Mouse (Mus musculus) heart, adult 8-10 months (tissue): ENCODE results near the gene Pnpla6. TPM values are rescaled to one million over a fixed set of nuclear protein-coding genes. Genes with fewer than 3 reads are reported as not detected.
"Not testable (repeated sequence)": the region's sequence is repeated elsewhere in the genome, so short reads cannot be mapped to it uniquely, and the experiment has no call there.

Source experiments
- DNase-seq: peaks from one replicate; pipeline ENCODE4 v3.0.0; 2022; ENCODE audit warnings: low spot score
- total RNA-seq, 4 experiments: library from RNA; stranded (reverse); gene quantifications; 2 replicates each; pipeline ENCODE4 v1.2.4; 2022

Gene Pnpla6
- total RNA-seq, 4 experiments from 2014 or later, result 8.8 to 9.8 (median 9.6) TPM

- no peak for DNase-seq
Measured at GRCm38 (mm10) chr8:3574546-3574945, 59.4 kb downstream of the Pnpla6 start.

DNA sequence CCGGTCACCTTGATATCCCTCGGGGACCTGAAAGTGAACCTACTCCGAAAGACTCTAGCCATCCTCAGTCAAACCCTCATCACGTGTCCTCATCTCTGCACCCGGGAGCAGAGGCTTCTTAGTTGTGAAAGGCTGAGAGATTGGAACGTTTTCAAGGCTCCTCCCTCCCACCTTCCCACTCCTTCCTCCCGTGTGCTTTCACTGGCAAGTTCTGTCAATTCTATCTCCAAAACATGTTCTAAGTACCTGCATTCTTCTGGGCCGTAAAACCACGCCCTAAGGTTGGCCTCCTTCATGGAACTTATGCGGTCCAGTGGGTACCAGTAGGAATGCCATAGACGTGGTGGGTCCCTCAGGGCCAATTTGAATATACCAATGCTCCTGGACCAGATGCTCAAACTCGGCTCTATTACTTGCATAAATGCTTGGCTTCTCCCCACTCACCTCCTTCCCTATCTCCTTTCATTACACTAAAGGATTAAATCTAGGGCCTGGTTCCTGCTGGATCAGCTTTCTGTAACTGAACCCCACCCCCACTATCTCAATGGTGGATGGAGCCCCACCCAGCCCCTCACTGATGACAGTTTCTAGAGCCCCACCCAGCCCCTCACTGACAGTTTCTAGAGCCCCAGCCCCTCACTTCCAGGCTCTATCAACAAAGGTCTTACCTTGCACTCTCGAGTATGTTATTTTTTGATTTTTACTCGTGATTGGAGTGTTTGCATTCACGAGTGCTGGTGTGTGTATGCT is 61.2 kb downstream of the Pnpla6 start:
- DNase-seq, result no peak

DNA sequence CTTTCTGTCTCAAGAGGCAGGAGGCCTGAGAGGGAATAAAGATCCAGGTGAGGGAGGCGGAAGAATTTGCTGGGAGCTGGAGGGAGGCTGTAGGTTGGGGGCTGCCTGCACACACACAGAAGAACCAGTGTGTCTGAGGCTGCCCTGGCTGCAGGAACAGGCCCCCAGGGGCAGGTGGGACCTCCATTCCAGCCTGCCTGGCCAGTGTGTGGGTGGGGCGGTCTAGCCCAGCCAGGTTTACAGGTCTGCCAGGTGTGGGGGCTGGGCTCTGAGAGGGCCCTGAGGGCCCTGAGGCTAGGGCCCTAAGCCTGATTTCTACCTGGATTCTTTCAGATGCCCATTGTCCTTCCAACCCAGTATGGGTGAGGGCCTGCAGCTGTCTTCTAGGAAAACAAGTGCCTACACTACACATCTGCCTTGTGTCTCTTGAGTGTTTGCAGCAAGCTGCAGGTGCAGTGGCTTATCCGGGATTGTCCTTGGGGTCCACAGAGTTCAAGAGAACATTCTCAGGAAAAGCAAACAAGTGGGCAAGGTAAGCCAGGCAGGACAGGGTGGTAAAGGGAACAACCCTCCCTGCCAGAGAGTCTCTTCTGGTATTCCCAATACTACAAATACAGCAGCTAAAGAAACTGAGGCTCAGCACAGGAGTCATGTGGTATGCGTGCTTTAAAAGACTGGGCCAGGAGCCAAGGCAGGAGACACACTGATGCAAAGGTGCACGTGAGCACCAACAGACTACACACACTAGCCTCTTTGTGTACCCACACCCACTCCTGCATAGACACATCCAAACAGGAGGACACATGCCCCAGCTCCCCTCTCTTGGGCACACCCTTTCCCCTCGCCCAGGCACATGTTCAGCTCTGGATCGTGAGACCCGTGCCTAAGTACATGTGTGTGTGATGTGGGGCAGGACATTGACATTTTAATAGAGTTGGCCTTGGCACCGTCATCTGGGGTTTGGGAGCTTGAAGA is 64.5 kb downstream of the Pnpla6 start:
- DNase-seq, result no peak

GRCm38 (mm10) chr8:3581961-3582360 is 66.8 kb downstream of the Pnpla6 start:
- not testable (repeated sequence) for DNase-seq

DNA sequence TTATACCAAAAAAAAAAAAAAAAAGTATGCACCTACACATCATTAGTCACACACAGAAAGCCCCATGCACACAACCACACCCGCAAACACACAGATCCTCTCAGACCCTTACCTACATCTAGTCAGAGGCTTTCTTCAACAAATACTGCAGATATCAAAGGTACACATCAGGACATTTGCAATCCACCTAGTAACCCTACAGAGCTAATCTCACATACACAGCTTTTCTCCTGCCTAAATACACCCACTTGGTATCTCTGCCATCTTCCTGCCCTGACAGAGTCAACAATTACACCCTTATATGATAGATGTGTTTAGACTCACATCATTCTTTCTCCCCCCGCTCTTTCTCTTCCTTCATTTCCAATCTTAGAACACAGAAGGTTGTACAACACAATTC is 71.3 kb downstream of the Pnpla6 start:
- no peak for DNase-seq

DNA sequence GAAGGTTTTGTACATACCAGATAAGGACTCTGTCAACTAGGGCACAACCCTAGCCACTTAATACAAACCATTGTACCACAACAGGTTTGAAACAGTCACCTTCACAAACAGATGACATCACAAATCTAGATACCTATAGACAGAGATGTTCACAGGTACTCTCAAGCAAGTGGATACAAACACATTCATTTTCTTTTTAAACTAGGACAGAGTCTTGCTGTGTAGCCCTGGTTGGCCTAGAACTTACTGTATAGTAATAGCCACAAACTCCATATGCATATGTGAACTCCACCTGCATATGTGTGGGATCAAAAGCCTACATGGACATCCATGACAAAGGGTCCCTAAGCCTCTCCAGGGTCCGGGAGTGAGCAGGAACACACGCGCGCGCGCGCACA is 71.8 kb downstream of the Pnpla6 start, which contains the start of gene Camsap3:
Gene Camsap3 (plus strand): TSS at position 301 of the 398 bp plus-strand sequence.
- no peak for DNase-seq

GRCm38 (mm10) chr8:3587391-3588257 is 72.4 kb downstream of the Pnpla6 start:
- DNase-seq, result no peak

- no peak for DNase-seq
Measured at GRCm38 (mm10) chr8:3588258-3588633, 73.1 kb downstream of the Pnpla6 start.

DNA sequence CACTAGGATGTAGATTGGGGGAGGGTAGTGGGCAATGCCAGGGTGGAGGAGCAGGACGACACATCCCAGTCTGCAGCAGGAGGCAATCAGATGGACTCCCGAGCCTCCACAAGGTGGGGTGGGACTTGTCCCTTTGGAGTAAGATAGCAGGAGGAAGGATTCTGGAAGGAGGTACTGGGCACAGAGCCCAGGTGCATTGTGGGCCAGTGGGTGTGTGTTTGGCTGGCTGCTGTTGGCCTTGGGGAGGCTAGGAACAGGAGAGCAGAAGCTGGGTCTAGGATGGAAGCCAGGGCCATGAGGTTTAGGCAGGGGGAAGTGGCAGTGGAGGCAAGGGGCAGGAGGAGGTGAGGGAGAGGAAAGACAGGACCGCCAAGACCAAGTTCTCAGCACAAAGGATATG is 78.3 kb downstream of the Pnpla6 start:
- no peak for DNase-seq

Other genes starting within 250 kb of the Pnpla6 start
- gene Insr, start 235.8 kb upstream of the Pnpla6 start, total RNA-seq, result 100 to 1,000 TPM; 117 to 175 (median 143) TPM
- 1 to 10 TPM in 1 of 4 experiments, under 1 TPM in 3; 0.19 to 1.5 (median 0.33) TPM for gene A430078G23Rik, start 162.0 kb upstream of the Pnpla6 start, total RNA-seq
- gene Arhgef18, start 122.4 kb upstream of the Pnpla6 start, total RNA-seq, result 10 to 100 TPM; 15.0 to 17.4 (median 15.8) TPM
- 1 to 10 TPM; 2.6 to 4.7 (median 4.1) TPM for gene Pex11g, start 47.7 kb upstream of the Pnpla6 start, total RNA-seq
- under 1 TPM in 1 of 4 experiments, not detected in 3; 0.16 TPM for gene Tex45, start 44.5 kb upstream of the Pnpla6 start, total RNA-seq
- 10 to 100 TPM; 24.2 to 30.9 (median 29.6) TPM for gene Zfp358, start 22.2 kb upstream of the Pnpla6 start, total RNA-seq
- 10 to 100 TPM; 20.6 to 24.2 (median 23.3) TPM for gene Mcoln1, start 14.9 kb upstream of the Pnpla6 start, total RNA-seq
- gene C330021F23Rik, start 52.6 kb downstream of the Pnpla6 start, total RNA-seq, result under 1 TPM in 1 of 4 experiments, not detected in 3; 0.57 TPM
- gene Camsap3, start 71.9 kb downstream of the Pnpla6 start, total RNA-seq, result 1 to 10 TPM in 2 of 4 experiments, under 1 TPM in 2; 0.86 to 2.1 (median 1.0) TPM
- gene Xab2, start 105.9 kb downstream of the Pnpla6 start, total RNA-seq, result 10 to 100 TPM; 13.8 to 18.5 (median 16.2) TPM
- gene Pet100, start 106.2 kb downstream of the Pnpla6 start, total RNA-seq, result 100 to 1,000 TPM in 1 of 4 experiments, 10 to 100 TPM in 3; 84.2 to 104 (median 93.4) TPM
- gene Pcp2, start 110.2 kb downstream of the Pnpla6 start, total RNA-seq, result not detected
- 1 to 10 TPM; 4.6 to 7.7 (median 5.6) TPM for gene Stxbp2, start 115.6 kb downstream of the Pnpla6 start, total RNA-seq
- 1 to 10 TPM in 2 of 4 experiments, under 1 TPM in 2; 0.38 to 1.9 (median 1.3) TPM for gene Retn, start 140.4 kb downstream of the Pnpla6 start, total RNA-seq
- 1 to 10 TPM in 1 of 4 experiments, not detected in 3; 3.5 TPM for gene Mcemp1, start 150.4 kb downstream of the Pnpla6 start, total RNA-seq
- under 1 TPM in 2 of 4 experiments, not detected in 2; 0.86 to 0.97 TPM for gene Fcor, start 157.0 kb downstream of the Pnpla6 start, total RNA-seq
- gene Trappc5, start 160.9 kb downstream of the Pnpla6 start, total RNA-seq, result 10 to 100 TPM; 19.9 to 23.0 (median 20.6) TPM
- under 1 TPM; 0.22 to 0.55 (median 0.47) TPM for gene Fcer2a, start 178.8 kb downstream of the Pnpla6 start, total RNA-seq
- under 1 TPM; 0.53 to 0.79 (median 0.59) TPM for gene Clec4g, start 205.3 kb downstream of the Pnpla6 start, total RNA-seq
- gene Cd209a, start 233.6 kb downstream of the Pnpla6 start, total RNA-seq, result under 1 TPM; 0.63 to 0.78 (median 0.71) TPM